Mouse (Mus musculus): Measurements from ENCODE around the gene Wdtc1. TPM values are rescaled to one million over a fixed set of nuclear protein-coding genes. Genes with fewer than 3 reads are reported as not detected.

Gene Wdtc1
- total RNA-seq, 2 experiments from 2014 or later, result 71.9 to 73.6 TPM

DNA sequence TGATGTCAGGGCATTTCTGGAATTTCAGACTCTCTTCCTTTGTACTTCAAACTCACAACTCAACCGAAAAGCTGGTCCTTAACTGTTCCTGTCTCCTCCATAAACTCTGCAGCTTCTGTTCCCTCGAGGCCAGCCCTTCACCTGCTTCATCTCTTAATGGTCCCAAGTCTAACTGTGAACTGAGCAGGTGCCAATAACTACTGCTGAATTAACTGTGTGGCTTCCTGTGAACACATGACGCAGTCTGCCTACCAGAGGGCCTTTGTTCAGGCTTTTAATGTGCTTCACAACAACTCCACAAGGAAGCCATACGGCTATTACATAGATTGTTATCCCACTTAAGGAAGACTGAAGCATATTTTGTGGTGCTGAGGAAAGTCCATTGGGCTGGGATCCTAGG lies 23.0 kb downstream of the Wdtc1 start:
- DNase-seq, result no peak

DNA sequence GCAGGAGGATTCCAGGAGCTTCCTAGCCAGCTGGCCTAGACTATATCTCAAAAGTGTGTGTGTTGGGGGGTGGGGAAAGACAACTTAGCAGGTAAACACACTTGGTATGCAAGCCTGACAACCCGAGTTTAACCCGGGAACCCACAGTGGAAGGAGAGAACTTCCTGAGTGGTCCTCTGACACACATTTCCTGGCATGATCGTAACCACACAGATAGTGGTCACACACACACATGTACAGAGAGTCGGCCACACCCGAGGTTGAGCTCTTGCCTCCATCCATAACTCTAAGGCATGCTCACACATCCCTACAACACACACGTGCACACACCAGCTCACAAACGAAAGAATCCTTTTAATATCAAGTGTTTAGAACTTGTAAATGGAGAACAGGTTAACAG lies 25.2 kb downstream of the Wdtc1 start:
- no peak for DNase-seq

- DNase-seq, result no peak
Measured at GRCm38 (mm10) chr4:133319667-133320066, 33.6 kb downstream of the Wdtc1 start.

GRCm38 (mm10) chr4:133315991-133316390 lies 37.3 kb downstream of the Wdtc1 start:
- DNase-seq, result no peak

- peak; percentile 86 to 88 for DNase-seq
Measured at GRCm38 (mm10) chr4:133314896-133315295, 38.4 kb downstream of the Wdtc1 start.

DNA sequence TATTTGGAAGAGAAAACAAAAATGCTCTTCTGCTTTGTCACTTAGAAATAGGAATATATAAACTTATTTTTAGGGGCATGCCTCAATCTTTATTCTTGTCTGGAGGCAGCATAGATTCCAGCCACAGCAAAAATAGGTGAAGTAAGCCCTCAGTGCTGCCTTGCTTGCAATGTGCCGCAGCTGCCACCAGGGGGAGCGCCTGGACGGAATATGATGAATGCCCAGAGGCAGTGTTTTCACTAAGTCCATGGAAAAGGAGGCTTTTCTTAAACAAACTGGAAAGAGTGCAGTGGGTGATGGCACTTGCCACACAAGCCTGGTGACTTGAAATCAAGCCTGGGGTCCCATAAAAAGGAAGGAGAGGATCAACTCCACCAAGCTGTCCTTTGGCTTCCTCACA lies 43.3 kb downstream of the Wdtc1 start:
- DNase-seq, result peak; percentile 80 to 97

- DNase-seq, result peak; percentile 48 to 74
Measured at GRCm38 (mm10) chr4:133307331-133307730, 46.0 kb downstream of the Wdtc1 start.

DNA sequence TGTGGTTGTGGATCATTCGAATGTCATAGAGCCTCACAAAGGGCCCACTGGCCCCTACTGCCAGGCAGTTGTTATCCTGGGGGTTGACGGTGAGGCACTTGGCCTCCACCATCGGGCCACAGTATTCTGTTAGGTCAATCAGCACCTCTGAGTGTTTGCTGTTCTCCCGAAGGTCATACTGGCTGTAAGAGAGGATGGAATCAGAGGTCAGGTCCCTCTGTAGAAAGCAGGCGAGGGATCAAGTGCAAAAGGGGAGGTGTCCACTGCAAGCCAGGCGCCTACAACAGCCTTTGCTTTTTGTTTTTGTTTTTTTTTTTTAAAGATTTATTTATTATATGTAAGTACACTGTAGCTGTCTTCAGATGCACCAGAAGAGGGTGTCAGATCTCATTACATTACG lies 47.5 kb downstream of the Wdtc1 start:
- DNase-seq, result no peak

DNA sequence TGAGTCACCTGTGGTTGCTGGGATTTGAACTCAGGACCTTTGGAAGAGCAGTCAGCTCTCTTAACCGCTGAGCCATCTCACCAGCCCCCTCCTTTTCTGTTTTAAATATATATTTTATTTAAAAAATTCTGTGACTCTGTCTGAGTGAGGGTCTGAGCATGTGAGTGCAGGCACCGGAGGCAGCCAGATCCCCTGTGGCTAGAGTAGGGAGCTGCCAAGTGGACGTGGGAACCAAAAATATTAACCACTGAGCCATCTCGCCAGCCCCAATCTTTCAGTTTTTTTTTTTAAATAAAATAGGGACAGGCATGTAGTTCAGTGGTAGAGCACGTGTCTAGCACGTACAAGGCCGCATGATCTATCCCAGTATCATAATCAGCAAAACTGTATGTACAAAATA lies 48.5 kb downstream of the Wdtc1 start:
- DNase-seq, result no peak

GRCm38 (mm10) chr4:133302668-133303067 lies 50.6 kb downstream of the Wdtc1 start:
- peak in 1 of 2 experiments; percentile 38 for DNase-seq

- DNase-seq, result peak; percentile 52 to 86
Measured at GRCm38 (mm10) chr4:133301802-133302201, 51.5 kb downstream of the Wdtc1 start.

DNA sequence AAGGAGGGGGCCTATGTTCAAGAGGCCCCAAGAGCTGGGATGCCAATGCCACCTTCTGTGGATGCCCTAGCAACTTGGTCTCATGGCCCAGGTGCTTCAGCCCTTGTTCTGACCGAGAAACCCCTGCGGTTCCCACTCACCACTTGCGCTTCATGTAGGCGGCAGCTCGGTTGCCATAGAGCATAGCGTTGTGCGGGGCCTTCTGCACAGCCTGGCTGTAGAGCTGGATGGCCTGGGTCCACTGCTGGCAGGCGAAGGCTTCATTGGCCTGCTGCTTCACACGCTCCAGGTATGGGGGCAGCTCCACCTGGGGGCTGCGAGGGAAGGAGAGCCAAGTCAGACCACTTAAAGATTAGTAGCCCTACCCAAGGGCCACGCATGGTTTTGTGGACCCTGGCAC lies 52.9 kb downstream of the Wdtc1 start:
- DNase-seq, result no peak

- DNase-seq, result no peak
Measured at GRCm38 (mm10) chr4:133299701-133300100, 53.6 kb downstream of the Wdtc1 start.

DNA sequence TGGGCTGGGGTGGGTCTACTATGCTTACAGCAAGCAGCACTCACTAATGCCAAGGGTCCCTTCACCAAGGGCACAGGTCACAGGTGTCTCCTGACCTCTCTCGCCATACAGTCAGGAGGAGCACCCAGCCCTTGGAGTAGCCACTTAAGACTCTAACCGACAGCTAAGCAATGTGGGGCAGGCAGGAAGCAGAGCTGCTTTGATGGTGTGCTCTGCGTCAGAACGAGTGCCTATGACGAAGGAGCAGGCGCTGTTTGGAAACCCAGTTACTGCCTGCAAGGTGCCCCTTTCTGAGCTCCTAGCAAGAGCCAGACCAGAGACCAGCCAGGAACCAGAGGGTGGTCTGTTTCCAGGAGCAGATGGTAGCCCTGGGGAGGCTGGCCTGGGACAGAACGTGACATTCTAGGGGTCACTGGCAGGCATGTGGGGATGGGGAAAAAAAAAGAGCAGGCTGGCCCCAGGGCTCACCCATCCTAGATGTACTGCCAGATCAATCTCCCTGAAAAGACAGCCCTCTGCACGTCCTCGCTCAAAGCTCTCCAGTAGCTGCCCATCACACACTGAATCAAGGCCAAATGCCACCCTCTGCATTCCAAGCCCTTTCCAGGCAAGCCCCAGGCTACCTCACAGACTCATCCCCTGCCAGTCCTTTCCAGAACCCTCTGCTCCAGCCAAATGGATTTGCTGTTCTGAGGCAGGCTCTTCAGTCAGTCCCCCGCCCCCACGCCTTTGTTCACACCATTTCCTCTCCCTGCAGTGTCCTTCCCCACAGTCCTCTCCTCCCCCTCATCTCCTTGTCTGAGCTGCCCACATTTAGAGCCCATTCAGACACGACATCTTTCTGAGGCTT lies 54.5 kb downstream of the Wdtc1 start:
- peak in 1 of 2 experiments; percentile 42 for DNase-seq

DNA sequence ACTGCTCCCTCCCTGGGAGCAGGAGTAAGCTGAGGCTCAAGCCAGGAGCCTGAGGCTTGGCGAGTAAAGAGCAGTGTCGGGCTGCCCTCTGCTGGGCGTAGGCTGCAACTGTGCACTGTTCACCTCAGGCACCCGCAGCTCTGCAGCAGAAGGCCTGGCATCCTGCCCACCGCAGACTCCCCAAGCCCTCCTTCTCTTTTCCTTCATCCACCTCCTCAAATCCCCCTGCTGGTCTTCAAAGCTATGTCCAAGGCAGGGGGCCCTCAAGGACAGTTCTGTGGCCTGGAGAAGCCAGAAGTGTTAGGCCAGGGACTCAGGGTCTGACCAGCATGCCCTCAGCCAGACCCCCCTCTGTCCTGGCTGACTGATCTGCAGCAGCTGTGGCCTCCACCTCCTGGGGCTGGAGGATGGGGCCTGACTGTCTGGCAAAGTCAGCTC lies 55.5 kb downstream of the Wdtc1 start:
- peak; percentile 81 to 87 for DNase-seq

- DNase-seq, result no peak
Measured at GRCm38 (mm10) chr4:133297360-133297759, 55.9 kb downstream of the Wdtc1 start.

DNA sequence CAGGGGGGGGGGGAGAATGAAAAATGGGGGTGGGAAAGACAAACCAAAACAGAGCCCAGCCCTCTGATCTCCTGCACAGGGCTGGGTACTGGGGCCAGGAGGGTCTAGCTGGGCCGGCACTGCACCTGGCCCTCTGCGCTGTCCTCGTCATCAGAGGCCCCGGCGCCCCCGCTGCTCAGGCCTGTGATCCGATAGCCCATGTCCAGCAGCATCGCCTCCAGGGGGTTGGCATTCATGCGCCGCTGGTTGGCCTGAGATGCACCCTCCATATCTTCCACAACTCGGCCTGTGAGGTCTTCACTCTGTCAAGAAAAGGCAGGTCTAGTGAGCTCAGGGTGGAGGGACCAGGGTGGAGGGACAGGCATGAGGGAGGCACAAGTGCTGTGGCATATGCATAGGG lies 59.2 kb downstream of the Wdtc1 start:
- no peak for DNase-seq

DNA sequence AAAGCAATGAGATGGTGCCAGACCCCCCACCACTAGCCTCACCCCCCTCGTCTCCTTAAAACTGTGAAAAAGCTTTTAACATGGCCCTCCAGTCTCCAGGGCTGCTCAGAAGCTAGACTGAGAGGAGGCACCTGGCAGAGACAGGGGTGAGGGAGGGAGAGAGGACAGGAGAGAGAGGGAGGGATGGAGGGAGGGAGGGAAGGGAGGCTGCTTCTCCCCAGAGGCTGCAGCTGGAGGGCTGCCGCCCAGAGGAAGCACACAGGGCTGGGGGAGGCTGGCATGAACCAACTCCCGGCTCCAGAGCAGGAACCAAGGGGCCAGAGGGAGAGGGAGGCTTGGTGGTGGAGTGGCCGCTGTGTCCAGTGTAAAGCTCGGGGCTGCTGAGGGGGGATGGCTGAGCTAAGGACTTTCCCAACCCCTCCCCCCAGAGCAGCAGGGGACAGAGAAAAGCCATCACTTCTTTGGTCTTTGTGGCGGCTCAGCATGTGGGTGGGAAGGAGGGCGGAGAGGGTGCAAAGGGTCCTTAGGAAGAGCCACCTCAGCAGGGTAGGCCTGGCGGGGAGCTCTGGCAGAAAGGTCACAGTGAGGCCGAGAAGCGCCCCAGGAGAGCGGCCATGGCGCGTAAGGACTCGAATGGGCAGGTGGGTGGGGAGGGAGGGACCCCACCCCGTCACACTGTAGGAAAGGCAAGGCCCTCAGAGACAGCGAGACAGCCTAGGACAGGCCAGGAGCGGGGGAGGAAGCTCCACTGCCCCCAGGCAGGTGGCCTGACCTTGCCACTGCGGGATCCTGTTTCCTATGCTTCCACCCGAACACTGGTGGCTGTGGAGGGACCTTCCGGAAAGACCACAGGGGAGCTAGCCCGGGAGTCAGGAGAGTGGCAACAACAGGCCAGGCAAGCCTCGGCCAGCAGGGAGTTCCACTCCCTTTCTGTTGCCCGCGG lies 60.1 kb downstream of the Wdtc1 start:
- DNase-seq, result no peak

- no peak for DNase-seq
Measured at GRCm38 (mm10) chr4:133292405-133292804, 60.9 kb downstream of the Wdtc1 start.

DNA sequence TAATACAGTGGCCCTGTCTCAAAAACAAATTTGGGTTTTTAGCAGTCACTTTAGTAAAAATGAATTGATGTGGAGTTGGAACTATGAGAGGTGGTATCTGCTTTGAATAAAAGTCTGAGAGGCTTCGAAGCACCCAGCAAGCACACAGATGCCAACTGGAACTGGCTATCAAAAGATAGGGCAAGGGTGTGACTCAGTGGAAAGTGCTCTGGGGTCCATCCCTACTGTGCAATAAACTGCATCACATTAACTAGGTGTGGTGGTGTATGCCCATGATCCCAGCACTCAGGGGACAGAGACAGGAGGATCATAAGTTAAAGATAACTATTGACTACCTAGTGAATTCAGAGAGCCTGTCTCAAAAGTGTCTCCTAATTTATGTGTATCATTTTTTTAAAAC lies 62.0 kb downstream of the Wdtc1 start:
- DNase-seq, result no peak

- no peak for DNase-seq
Measured at GRCm38 (mm10) chr4:133286476-133287077, 66.7 kb downstream of the Wdtc1 start.

DNA sequence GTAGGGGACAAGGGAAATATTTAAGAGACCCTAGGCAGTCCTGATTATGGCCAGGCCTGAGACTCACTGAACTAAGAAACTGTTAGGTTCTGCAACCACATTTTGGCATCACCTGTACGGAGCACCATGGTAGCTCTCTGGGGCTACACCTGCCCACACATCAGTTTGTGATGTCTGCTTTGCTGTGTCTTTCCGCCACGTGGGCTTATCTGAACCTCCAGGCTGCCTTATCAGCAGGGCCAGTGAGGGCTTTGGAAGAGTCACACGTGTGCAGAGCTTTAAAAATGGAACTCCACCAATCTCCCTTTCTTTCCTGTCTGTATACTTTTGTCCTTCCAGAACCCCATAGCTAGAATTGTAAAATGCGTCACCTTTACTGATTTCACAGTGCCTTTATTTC lies 67.3 kb downstream of the Wdtc1 start:
- DNase-seq, result no peak

- DNase-seq, result no peak
Measured at GRCm38 (mm10) chr4:133285299-133285698, 68.0 kb downstream of the Wdtc1 start.

All from heart, adult 18-20 months (tissue).